ENCODE assay signal across 17 mouse cellular contexts in the genomic region with DNA sequence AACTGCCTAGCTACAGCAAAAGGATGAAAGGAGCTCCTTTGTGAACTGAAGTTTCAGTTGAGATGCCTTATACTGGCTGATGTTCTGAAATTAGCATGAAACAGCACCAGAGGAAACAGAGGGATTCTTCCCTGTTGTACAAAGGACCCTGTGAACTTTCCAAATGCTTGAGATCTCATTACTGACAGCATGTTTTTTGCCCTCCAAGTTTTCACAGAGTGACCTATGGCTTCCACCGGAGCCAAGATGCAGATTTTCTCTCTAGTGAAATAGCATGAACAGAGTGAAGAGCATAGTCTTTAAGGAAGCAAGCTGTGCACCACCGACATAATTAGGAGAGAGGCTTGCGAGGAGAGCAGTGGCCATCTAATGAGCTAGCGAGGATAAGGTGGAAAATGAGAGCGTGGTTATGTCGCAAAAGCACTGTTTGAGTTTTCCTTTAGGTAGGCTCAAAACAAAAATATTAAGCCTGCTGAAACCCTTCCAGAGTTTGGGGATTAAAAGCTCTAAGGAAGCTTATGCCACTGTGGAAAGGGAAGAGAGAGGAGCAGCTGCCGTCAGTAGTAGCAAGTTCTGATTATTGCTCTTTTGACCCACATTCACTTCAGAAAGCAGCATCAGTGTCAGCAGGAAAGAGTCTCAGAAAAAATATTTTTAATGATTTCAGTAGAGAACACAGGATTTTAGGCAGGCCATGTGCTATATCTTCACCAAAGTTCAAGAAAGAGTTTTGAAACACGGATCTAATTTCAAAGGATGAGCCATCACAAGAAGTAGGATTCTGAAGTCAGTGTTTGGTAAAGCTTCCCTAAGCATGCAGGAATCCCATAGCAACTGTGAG.
A peak's percentile ranks its signal among the peaks of the same experiment; 100 is the strongest.
DNase-seq lines count a peak whose midpoint lies in the region; ATAC-seq lines count a peak whose summit lies in the region.
"Had no signal": no experiment of that assay in that cellular context is flagged by ENCODE, and none has a peak within 500 bp of the region (broad histone marks: within the 10 kb centered on the region; RNA-seq: fewer than 3 reads in every experiment).

No protein-coding gene starts in this region.

- no peaks in the 10 kb centered on the region for H3K27me3 ChIP-seq in forebrain, embryonic 12.5 days
- no peaks in the 10 kb centered on the region for H3K27me3 ChIP-seq in hindbrain, embryonic 16.5 days (replicated peaks; ENCODE audit: control insufficient read depth, insufficient read depth, low read length)
- no peaks in the 10 kb centered on the region for H3K27me3 ChIP-seq in neural tube, embryonic 12.5 days (replicated peaks)
- no peaks in the 10 kb centered on the region for H3K27me3 ChIP-seq in heart, embryonic 10.5 days (ENCODE audit: insufficient read depth, poor library complexity, severe bottlenecking)
- H3K27me3 ChIP-seq: CH12.LX had no signal

- H3K4me2 ChIP-seq in forebrain, embryonic 12.5 days: no peak overlapping the region
- peak overlapping the region; percentile 2; the same call in 1 of the 2 replicates for H3K4me2 ChIP-seq in hindbrain, embryonic 16.5 days (ENCODE audit: low read length)
- H3K4me2 ChIP-seq in neural tube, embryonic 12.5 days (replicated peaks): 0 out of 2 replicates have a peak overlapping the region, but pooled peaks have one; percentile 2
- H3K4me2 ChIP-seq: liver, embryonic 11.5 days had no signal

- no peak overlapping the region for H3K9ac ChIP-seq in forebrain, embryonic 12.5 days
- no peak overlapping the region for H3K9ac ChIP-seq in hindbrain, embryonic 16.5 days (ENCODE audit: low read depth, low read length)
- H3K9ac ChIP-seq in neural tube, embryonic 12.5 days: no peak overlapping the region

- no peaks in the 10 kb centered on the region for H3K36me3 ChIP-seq in forebrain, embryonic 12.5 days (replicated peaks)
- no peaks in the 10 kb centered on the region for H3K36me3 ChIP-seq in hindbrain, embryonic 16.5 days (ENCODE audit: control insufficient read depth, insufficient read depth, low read length)
- no peaks in the 10 kb centered on the region for H3K36me3 ChIP-seq in neural tube, embryonic 12.5 days
- H3K36me3 ChIP-seq in heart, embryonic 10.5 days: no peaks in the 10 kb centered on the region

- no peak overlapping the region for H3K27ac ChIP-seq in forebrain, embryonic 12.5 days
- no peak overlapping the region for H3K27ac ChIP-seq in hindbrain, embryonic 16.5 days (ENCODE audit: low read depth, low read length)
- no peak overlapping the region for H3K27ac ChIP-seq in neural tube, embryonic 12.5 days
- H3K27ac ChIP-seq in heart, embryonic 10.5 days: no peak overlapping the region

- DNase-seq in embryo, embryonic 10.5 days (ENCODE audit: low spot score): peak; percentile 63
- DNase-seq in urinary bladder, adult 18-20 months (ENCODE audit: low spot score in 2 of 2): no peak
- DNase-seq in gastrocnemius, postnatal 25 days: no peak
- no peak for DNase-seq in heart, embryonic 10.5 days (ENCODE audit: low spot score)
- DNase-seq: cerebellum, postnatal 10 days; gastrocnemius, postnatal 14 days; heart, postnatal 10 days; kidney, adult 2 months; lung, postnatal 10 days; thymus, postnatal 4 days had no signal

- ATAC-seq in forebrain, embryonic 12.5 days (ENCODE audit: low FRiP score): 0 out of 2 replicates have a peak, but pooled peaks have one; percentile 36
- peak; percentile 42; the same call in 1 of the 2 replicates for ATAC-seq in hindbrain, embryonic 16.5 days
- ATAC-seq in neural tube, embryonic 12.5 days (ENCODE audit: low FRiP score, low read depth): 0 out of 2 replicates have a peak, but pooled peaks have one; percentile 25

- H3K4me3 ChIP-seq in forebrain, embryonic 12.5 days (replicated peaks): no peak overlapping the region
- H3K4me3 ChIP-seq in hindbrain, embryonic 16.5 days (ENCODE audit: low read length): no peak overlapping the region
- no peak overlapping the region for H3K4me3 ChIP-seq in neural tube, embryonic 12.5 days
- no peak overlapping the region for H3K4me3 ChIP-seq in heart, embryonic 10.5 days
- H3K4me3 ChIP-seq: erythroblast, embryonic 14.5 days; myocyte had no signal

- no peaks in the 10 kb centered on the region for H3K9me3 ChIP-seq in forebrain, embryonic 12.5 days
- no peaks in the 10 kb centered on the region for H3K9me3 ChIP-seq in hindbrain, embryonic 16.5 days (ENCODE audit: control insufficient read depth, low read length)
- no peaks in the 10 kb centered on the region for H3K9me3 ChIP-seq in neural tube, embryonic 12.5 days
- no peaks in the 10 kb centered on the region for H3K9me3 ChIP-seq in heart, embryonic 10.5 days

- 10% methylated on average over 8 of the region's 8 CpGs for whole genome bisulfite sequencing in forebrain, embryonic 12.5 days
- 19% methylated on average over 8 of the region's 8 CpGs for WGBS in hindbrain, embryonic 16.5 days
- WGBS in neural tube, embryonic 12.5 days: 44% methylated on average over 8 of the region's 8 CpGs
- WGBS in heart, embryonic 10.5 days: 63% methylated on average over 8 of the region's 8 CpGs

- H3K4me1 ChIP-seq in forebrain, embryonic 12.5 days: peaks cover 11% of the 10 kb centered on the region
- H3K4me1 ChIP-seq in hindbrain, embryonic 16.5 days (ENCODE audit: control insufficient read depth, insufficient read depth, low read depth, low read length): no peaks in the 10 kb centered on the region
- H3K4me1 ChIP-seq in neural tube, embryonic 12.5 days: no peaks in the 10 kb centered on the region
- no peaks in the 10 kb centered on the region for H3K4me1 ChIP-seq in heart, embryonic 10.5 days
